Mouse (Mus musculus): Measurements from ENCODE around the gene 4930558C23Rik. TPM values are rescaled to one million over a fixed set of nuclear protein-coding genes. Genes with fewer than 3 reads are reported as not detected.
"Not testable (repeated sequence)": the region's sequence is repeated elsewhere in the genome, so short reads cannot be mapped to it uniquely, and the experiment has no call there.

Gene 4930558C23Rik
- total and polyA plus RNA-seq, 2 experiments: not detected

- H3K4me3 ChIP-seq (ENCODE audit: insufficient read depth, low read depth, low read length): no peak overlapping the region
- no peaks in the 10 kb centered on the region for H3K79me2 ChIP-seq (ENCODE audit: control insufficient read depth, insufficient read depth, low read length)
- H3K27me3 ChIP-seq (ENCODE audit: control insufficient read depth, insufficient read depth, low read length): no peaks in the 10 kb centered on the region
- H3K36me3 ChIP-seq (ENCODE audit: control insufficient read depth, insufficient read depth, low read length): no peaks in the 10 kb centered on the region
- no peak overlapping the region for H3K9ac ChIP-seq (ENCODE audit: low read depth, low read length)
- H3K27ac ChIP-seq (replicated peaks; ENCODE audit: insufficient read depth, low read depth, low read length): no peak overlapping the region
- TF ChIP-seq CTCF (IDR thresholded peaks at IDR 0.05; ENCODE audit: low read depth, low read length): no peak
- no peak for TF ChIP-seq POLR2A (IDR thresholded peaks at IDR 0.05; ENCODE audit: extremely low read depth, insufficient read depth, low read length)
- 82% methylated on average over 10 of the region's 10 CpGs for WGBS
- no peak for DNase-seq (ENCODE audit: extremely low read depth, low read depth, low spot score)
- no peaks in the 10 kb centered on the region for H3K4me1 ChIP-seq (ENCODE audit: control insufficient read depth, insufficient read depth, low read length)
These were observed 29.4 kb downstream of the 4930558C23Rik start for GRCm38 (mm10) chr3:95373208-95373607.

DNA sequence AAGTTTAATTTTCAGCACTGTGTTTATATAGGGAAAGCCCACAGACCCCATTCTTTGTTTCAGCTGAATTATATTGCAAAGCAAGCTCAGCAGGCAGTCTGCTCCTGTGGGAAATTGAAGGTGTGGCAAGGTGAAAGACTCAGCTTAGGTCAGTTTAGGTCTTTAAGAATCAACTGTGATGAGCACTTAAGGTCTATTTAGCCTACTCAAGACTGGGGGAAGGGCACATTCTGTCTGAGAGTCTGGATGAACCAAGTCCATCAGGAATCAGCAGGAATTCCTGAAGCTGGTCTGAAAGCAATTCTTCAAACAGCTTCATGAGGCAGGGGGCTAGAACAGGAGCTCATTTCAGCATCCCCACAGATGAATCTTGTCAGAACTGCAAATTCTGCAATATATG is 32.5 kb downstream of the 4930558C23Rik start:
- Histone ChIP-seq H3K9ac (ENCODE audit: low read depth, low read length) (no peak overlapping the region), H3K27ac (replicated peaks; ENCODE audit: insufficient read depth, low read depth, low read length) (no peak overlapping the region), H3K27me3 (ENCODE audit: control insufficient read depth, insufficient read depth, low read length) (no peaks in the 10 kb centered on the region), H3K4me3 (ENCODE audit: insufficient read depth, low read depth, low read length) (no peak overlapping the region), H3K4me1 (ENCODE audit: control insufficient read depth, insufficient read depth, low read length) (no peaks in the 10 kb centered on the region), H3K79me2 (ENCODE audit: control insufficient read depth, insufficient read depth, low read length) (no peaks in the 10 kb centered on the region), H3K36me3 (ENCODE audit: control insufficient read depth, insufficient read depth, low read length) (no peaks in the 10 kb centered on the region)
- TF ChIP-seq POLR2A (IDR thresholded peaks at IDR 0.05; ENCODE audit: extremely low read depth, insufficient read depth, low read length): no peak
- TF ChIP-seq CTCF (IDR thresholded peaks at IDR 0.05; ENCODE audit: low read depth, low read length): no peak
- no peak for DNase-seq (ENCODE audit: extremely low read depth, low read depth, low spot score)

DNA sequence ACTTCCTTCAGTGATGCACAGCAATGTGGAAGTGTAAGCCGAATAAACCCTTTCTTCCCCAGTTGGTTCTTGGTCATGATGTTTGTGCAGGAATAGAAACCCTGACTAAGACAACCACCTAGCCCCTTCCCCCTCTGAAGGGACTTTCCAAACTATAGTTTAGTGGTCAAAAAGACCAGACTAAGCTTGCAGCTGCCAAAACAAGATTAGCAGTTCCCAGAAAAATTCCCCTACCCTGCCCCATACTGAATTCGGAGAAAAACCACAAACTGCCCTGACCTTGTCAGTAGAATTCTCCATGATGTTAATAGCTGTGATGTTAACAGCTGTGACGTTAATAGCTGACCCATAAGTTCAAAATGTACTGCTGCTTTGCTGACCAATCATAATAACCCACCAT is 42.4 kb downstream of the 4930558C23Rik start:
- H3K9ac ChIP-seq (ENCODE audit: low read depth, low read length); DNase-seq (ENCODE audit: extremely low read depth, low read depth, low spot score); H3K4me1 ChIP-seq (ENCODE audit: control insufficient read depth, insufficient read depth, low read length); H3K27me3 ChIP-seq (ENCODE audit: control insufficient read depth, insufficient read depth, low read length); H3K4me3 ChIP-seq (ENCODE audit: insufficient read depth, low read depth, low read length); H3K79me2 ChIP-seq (ENCODE audit: control insufficient read depth, insufficient read depth, low read length); H3K27ac ChIP-seq (replicated peaks; ENCODE audit: insufficient read depth, low read depth, low read length); H3K36me3 ChIP-seq (ENCODE audit: control insufficient read depth, insufficient read depth, low read length): not testable (repeated sequence)
- 86% methylated on average over 3 of the region's 3 CpGs for WGBS

- no peak for DNase-seq (ENCODE audit: extremely low read depth, low read depth, low spot score)
- H3K79me2 ChIP-seq (ENCODE audit: control insufficient read depth, insufficient read depth, low read length): no peaks in the 10 kb centered on the region; the same call in 1 of the 2 replicates
- H3K36me3 ChIP-seq (ENCODE audit: control insufficient read depth, insufficient read depth, low read length): peaks cover 5% of the 10 kb centered on the region
- H3K9ac ChIP-seq (ENCODE audit: low read depth, low read length): no peak overlapping the region
- no peak overlapping the region for H3K4me3 ChIP-seq (ENCODE audit: insufficient read depth, low read depth, low read length)
- 95% methylated on average over 2 of the region's 2 CpGs for WGBS
- TF ChIP-seq CTCF (IDR thresholded peaks at IDR 0.05; ENCODE audit: low read depth, low read length): no peak
- TF ChIP-seq POLR2A (IDR thresholded peaks at IDR 0.05; ENCODE audit: extremely low read depth, insufficient read depth, low read length): no peak
- no peaks in the 10 kb centered on the region for H3K27me3 ChIP-seq (ENCODE audit: control insufficient read depth, insufficient read depth, low read length)
- H3K27ac ChIP-seq (replicated peaks; ENCODE audit: insufficient read depth, low read depth, low read length): no peak overlapping the region
- peaks cover 8% of the 10 kb centered on the region for H3K4me1 ChIP-seq (ENCODE audit: control insufficient read depth, insufficient read depth, low read length)
These were observed 44.9 kb downstream of the 4930558C23Rik start for GRCm38 (mm10) chr3:95357746-95358145.

DNA sequence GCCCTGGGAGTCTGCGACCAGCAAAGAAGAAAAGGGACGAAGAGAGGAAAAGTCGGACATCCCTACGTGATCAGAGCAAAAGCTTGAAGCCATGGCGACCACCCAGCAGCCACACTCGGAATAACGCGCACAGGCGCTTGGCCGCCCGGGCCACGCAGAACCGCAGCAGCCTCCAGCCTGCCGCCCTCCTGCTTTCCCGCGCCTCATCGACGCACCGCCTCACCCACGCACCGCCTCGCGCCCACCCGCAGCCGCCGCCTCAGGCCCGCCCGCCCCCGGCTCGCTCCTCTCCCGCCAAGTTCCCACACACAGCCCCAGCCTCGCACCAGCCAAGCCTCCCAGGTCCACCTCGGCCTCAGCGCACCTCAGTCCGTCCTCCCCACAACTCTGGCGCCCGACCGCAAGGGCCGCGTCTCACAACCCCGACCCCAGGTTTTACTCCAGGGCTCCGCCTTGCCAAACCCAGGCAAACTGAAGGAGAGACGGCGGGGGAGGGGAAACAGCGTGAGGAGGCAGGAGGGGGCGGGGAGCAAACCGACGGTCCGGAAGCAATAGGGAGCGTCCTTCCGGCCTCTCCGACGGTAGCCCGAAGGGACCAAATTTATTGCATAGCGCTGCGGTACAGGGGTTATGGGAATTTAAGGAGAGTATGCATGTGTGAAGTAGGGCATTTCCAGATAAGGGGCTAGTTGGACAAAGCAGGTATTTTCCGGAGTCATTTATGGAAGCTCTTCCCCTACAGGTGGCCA is 45.8 kb downstream of the 4930558C23Rik start, which contains the start of gene Setdb1:
Gene Setdb1 (minus strand): TSS at position 502 of the 749 bp plus-strand sequence.
- not testable (repeated sequence) for H3K79me2 ChIP-seq (ENCODE audit: control insufficient read depth, insufficient read depth, low read length); H3K27ac ChIP-seq (replicated peaks; ENCODE audit: insufficient read depth, low read depth, low read length); H3K27me3 ChIP-seq (ENCODE audit: control insufficient read depth, insufficient read depth, low read length); H3K4me1 ChIP-seq (ENCODE audit: control insufficient read depth, insufficient read depth, low read length); H3K36me3 ChIP-seq (ENCODE audit: control insufficient read depth, insufficient read depth, low read length)
- WGBS: under 1% methylated on average over 33 of the region's 57 CpGs
- DNase-seq (ENCODE audit: extremely low read depth, low read depth, low spot score): peak; percentile 82
- peak within 1 kb of the TSS; percentile 98 for H3K4me3 ChIP-seq (ENCODE audit: insufficient read depth, low read depth, low read length)
- peak within 1 kb of the TSS; percentile 82 for H3K9ac ChIP-seq (ENCODE audit: low read depth, low read length)

GRCm38 (mm10) chr3:95355911-95356544 is 46.6 kb downstream of the 4930558C23Rik start:
- H3K4me1 ChIP-seq (ENCODE audit: control insufficient read depth, insufficient read depth, low read length); H3K27ac ChIP-seq (replicated peaks; ENCODE audit: insufficient read depth, low read depth, low read length); H3K27me3 ChIP-seq (ENCODE audit: control insufficient read depth, insufficient read depth, low read length); H3K79me2 ChIP-seq (ENCODE audit: control insufficient read depth, insufficient read depth, low read length); H3K4me3 ChIP-seq (ENCODE audit: insufficient read depth, low read depth, low read length); H3K9ac ChIP-seq (ENCODE audit: low read depth, low read length); DNase-seq (ENCODE audit: extremely low read depth, low read depth, low spot score): not testable (repeated sequence)
- 23% methylated on average over 11 of the region's 19 CpGs for WGBS
- peaks cover 11% of the 10 kb centered on the region for H3K36me3 ChIP-seq (ENCODE audit: control insufficient read depth, insufficient read depth, low read length)

Data from liver, adult 2 months (tissue).